Mouse (Mus musculus): ENCODE data around the gene Tex30.

- no peak for TF ChIP-seq CTCF (IDR thresholded peaks at IDR 0.05; ENCODE audit: extremely low read depth, insufficient read depth, insufficient read length, insufficient replicate concordance)
- no peak for TF ChIP-seq POLR2A (IDR thresholded peaks at IDR 0.05; ENCODE audit: low read depth, low read length)
Measured at GRCm38 (mm10) chr1:44046556-44046955, 55.7 kb downstream of the Tex30 start.

Measured in spleen, adult 2 months (tissue).